Mouse (Mus musculus) granulocyte monocyte progenitor cell, adult 5-6 weeks (primary cell): Measurements from ENCODE around the gene Ptprk. TPM values are rescaled to one million over a fixed set of nuclear protein-coding genes. Genes with fewer than 3 reads are reported as not detected.
A peak's percentile ranks its signal among the peaks of the same experiment; 100 is the strongest.

ENCODE experiments used
- ATAC-seq: replicated peaks from 2 replicates; pipeline ENCODE4 v1.8.0; 2016; ENCODE audit warnings: mild to moderate bottlenecking, moderate TSS enrichment, inconsistent platforms; ENCODE audit not compliant: poor library complexity, severe bottlenecking
- total RNA-seq, 2 experiments: library from RNA; stranded (forward) in 1 of 2; stranded (reverse) in 1 of 2; fragments of 200-712, 200-1000 nt in 1 of 2; fragments of >200 nt in 1 of 2; fragmentation: Nextera tagmentation in 1 of 2; gene quantifications; 2 replicates each; pipeline ENCODE4 v1.2.3; 2014 to 2017

The Ptprk gene
- 0.45 TPM in 1 of 2 replicates, not detected in the other for total RNA-seq (2014; fragmentation: Nextera tagmentation)
- total RNA-seq (2017), result 0.04 and 1.1 TPM in 2 replicates

DNA sequence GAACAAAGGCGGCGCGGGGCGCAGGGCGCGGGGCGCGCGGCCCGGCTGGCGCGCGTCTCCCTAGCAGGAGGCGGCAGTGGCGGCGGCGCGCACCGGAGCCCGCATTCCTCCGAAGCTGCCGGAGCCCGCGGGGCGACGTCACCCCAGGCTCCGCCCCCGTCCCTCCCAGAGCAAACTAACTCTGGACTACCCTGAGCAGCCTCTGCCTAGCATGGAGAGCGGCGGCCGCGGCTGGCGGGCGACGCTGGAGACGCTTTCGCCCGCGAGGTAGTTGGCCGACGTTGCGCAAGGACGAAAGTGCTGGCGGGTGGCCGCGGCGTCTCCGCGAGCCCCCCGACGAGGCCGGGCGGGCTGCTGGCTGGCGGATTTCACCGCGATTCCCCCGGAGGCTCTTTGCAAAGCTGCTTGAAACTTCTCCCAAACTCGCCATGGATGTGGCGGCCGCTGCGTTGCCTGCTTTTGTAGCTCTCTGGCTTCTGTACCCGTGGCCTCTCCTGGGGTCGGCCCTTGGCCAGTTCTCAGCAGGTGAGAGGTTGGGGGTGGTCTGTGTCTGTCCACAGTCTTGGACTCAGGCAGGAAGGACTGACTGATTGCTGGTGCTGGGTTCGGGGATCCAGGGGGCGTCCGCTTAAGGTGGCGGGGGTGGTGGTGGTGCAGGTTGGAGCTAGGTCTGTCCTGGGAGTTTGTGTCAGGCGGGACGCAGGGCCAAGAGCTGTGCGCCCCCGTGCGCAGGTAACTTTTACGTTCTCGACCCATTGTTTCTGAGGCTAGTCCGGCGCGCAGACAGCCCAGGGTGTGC lies at the start of gene Ptprk:
Ptprk (plus strand) TSS at position 168 of the 799 bp plus-strand sequence.
- peak; percentile 91 for ATAC-seq

DNA sequence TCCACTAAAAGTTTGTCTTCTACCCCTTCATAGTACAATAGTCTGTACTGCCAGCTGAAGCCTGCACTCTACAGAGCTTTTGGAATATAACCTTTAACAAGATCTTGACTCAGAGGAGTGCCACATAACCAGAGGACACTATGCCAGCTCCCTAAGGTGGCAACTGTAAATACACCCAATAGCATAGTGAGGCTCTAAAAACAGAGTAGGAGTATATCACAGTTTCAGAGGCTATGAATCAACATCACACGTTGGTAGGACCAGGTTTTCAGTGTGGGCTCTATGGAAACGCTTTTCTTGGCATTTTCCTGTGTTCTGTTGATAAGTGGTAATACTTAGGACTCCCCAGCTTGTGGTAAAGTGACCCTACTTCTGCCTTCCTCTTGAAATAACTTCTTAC lies 46.8 kb upstream of the Ptprk start:
- no peak for ATAC-seq

DNA sequence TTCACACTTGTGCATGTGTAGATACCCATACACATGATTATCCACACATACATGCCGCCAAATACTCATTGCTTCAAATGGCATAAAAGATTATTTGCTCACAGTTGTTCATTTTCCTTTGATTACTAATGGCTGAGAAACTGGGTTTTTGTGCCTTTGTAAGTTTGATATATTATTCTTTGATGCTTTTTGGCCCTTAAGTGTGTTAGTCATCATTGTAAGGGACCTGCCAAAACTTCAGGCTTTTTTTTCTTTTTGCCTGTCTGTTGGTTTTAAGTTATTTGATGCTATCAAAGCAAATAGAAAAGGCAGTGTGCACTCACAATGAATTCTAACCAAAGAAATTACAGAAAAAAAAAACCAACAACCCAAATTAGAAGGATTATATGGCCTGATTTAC lies 38.2 kb upstream of the Ptprk start:
- no peak for ATAC-seq

DNA sequence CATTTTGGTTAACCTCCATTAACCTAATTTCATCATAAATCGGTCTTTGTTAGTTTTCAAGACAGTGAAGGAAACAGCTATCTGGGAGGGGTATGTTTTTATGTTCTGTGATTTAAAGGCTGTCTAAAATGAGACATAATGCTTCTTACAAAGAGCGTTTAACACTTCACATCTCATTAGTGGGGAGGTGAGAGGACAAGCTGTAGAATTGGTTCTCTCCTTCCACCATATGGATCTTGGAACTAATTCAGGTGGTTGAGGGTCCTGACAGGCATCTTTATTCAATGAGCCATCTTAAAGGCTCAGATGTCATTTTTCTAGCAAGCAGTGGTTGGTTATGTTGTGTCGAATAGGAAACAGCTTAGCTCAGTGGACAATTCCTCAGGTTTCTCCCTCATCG lies 19.9 kb upstream of the Ptprk start:
- no peak for ATAC-seq

DNA sequence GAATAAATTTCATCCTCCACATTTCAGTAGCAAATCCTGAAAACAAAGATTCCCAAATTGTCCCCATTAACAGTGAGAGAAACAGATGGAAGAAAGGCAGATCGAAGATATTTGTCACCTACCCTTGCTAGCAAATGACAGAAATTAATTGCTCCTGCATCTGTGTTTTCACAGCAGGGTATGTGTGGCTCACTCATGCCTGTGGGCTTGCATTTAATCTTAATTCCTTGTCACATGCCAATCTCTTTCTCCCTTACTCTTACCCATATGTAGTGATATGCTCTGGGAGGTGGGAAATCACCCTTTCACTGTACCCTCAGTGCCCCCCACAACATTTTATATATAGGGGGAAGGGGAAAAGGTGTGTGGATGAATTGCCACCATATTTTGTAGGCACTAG lies 15.4 kb upstream of the Ptprk start:
- no peak for ATAC-seq

DNA sequence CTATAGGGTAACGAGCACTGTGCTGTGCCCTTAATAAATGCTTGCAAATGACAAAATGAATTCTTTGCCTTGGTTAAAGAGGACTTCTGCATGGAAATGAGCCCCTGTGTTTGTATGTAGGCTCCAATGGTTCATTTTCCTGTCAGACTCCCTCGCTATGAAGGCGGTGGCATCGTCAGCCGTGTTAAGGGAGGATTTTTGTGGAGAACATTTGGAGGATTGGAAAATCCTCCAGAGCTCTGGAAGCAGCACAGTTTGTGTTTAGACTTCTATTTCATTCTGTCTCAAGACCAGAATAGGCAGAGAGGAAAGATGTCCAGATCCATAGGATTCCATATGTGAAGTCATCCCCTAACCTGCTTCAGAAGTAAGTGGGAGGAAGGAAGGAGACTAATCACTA lies 6.6 kb upstream of the Ptprk start:
- ATAC-seq, result no peak

DNA sequence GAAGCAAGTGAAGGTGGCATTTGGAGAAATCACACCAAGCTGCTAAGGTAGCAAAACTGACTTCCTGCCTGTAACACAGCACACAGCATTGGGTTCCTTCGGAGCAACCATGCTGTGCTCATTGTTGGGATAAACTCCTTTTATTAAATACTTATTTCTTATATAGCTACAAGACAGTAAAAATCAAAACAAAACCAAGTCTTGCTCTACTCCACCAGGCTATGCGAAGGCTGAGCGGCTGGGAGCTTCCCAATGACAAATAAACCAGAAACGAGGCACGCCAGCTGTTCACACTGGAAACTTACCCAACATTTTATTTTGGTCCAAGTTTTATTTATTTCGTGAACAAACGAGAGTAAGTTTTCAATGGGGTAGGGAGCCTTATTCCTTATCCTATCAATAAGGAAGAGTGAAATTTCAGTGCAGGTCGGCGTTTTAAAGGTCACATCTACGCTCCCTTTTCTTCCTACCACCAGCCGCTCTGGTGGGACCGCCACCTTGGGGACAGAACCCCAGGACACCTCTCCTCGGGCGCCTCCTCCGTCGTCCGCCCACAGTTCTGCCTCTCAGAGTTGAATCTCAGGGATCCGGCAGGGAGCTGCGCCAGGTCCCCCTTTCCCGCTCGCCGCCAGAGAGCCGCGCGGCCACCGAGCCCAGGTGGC lies 498 bp upstream of the Ptprk start:
- no peak for ATAC-seq

DNA sequence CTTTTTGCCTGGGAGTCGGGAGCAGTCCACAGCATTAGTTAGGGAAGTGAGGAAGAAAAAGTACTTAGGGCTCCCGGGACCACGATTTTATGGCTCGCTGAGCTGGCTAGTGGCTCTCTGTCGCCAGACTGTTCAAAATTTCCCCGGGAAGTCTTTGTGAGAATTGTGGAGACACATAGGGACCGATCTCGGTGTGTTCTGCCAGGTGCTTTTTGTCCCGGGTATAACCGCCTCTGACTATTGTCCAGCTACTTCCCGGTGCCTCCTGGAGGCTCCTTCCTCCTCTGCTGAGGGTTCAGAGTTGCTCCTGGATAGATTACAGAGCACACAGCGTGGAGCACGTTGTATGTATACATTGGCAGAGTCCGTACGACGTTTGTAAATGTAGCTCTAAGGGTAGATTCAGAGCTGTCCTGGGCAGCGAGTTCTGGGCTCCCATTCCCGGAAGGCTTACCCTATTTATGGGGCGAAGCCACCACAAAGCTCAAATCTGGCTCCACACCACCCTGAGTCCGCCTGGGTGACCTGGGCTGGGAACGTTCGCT lies 943 bp downstream of the Ptprk start:
- ATAC-seq, result peak; percentile 8; the same call in 1 of the 2 replicates

DNA sequence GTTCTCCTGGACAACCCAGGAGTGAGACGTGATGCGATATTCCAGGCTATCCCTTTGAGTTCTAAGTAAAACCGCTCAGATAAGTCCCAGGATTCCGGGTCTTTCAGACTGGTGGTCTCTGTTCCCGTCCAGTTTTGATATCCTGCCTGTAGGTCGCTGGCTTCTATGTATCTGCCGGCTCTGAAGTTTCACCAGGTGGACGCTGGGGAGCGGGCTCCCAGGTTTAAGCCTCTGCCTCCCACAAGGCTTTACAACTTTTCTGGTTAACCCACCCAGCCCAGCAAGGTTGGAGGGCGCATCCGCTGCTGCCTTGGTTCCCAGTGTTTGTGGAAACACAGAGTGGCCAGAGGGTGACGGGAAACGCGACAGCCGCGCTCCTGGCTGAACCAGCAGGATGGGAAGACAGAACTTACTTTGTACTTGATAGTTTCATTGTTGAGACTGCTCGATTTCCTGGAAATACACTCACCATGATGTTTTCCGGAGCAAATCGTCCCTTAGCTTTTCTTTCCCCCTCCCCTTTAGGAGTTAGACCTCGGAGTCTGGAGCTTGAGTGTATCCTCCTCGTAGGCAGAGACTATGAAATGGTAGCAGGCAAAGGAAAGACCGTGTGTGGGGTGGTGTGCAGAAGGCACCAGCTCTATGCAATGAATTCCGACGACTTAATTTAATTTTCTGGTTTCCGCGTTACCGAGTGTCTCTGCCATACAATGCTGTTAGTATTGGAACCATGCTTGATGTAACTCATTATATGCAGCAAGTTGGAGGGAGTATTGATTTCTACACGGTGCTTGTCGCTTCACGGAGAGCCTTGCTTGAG lies 1.6 kb downstream of the Ptprk start:
- ATAC-seq, result peak; percentile 12; the same call in 1 of the 2 replicates

DNA sequence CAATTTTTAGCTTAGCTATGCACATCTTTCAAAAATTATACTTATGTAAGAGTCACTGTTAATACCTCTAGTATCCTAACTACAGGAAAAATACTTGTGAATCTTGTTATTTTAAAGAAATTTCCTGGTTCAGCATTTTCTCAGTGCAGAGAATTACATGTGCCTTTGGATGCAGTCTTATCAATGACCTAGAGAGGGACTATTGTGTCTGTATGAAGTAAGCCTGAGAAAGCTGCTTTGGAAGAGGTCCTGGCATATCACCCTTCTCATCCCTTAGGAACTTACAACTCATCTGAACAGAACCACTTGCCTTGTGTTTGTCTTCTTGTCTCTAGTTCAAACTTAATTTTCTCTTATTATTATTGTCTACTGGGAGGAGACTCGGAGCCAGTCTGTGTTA lies 3.6 kb downstream of the Ptprk start:
- no peak for ATAC-seq

DNA sequence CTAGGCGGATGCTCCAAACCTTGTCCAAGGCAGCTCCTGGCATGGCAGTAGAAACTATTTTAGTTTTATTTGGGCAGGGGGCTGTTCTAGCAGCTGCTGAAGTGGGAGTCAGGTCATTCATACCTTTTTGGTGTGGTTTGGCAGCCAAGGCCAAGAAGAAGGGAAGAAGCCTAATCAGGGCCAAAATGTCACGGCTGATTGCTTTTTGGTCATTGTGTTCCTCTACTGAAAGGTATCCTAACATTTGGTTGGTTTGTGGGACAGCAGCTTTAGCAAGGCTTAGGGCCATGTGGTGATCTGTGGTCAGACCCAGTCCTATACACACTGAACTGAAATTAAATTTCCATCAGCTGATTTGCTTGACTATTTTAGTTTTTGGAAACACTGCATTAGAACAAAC lies 6.6 kb downstream of the Ptprk start:
- no peak for ATAC-seq

DNA sequence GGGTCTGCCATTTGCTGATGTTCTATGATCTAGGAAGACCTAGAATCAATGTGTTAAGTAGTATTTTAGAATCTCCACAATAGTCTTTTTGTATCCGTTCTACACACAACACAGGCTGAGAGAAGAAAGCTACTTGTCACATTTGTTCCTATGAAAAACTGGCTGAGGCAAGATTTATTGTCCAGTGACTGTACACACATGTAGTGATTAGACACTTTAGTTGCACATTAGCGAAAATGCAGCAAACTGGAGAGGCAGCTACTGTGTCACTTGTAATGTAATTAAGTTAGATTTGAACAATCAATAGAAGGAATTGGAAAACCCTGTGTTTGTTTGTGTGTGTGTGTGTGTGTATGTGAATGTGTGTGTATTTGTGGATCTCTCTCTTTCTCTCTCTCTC lies 8.6 kb downstream of the Ptprk start:
- no peak for ATAC-seq

DNA sequence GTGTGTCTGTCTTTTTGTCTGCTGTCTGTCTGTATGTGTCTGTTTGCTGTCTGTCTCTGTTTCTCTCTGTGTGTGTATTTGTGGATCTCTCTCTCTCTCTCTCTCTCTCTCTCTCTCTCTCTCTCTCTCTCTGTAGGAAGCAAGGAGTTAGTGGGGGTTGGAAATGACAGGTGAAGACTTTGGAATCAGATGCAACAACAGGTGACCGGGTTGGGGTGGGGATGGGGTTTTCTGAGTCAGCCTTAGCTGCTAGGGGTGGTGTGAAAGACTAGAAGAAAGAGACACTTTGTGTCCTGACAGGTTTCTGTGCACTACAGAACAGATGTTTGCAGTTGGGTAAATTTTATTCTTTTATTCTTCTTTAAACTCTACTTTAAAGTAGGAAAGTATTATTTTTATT lies 9.0 kb downstream of the Ptprk start:
- ATAC-seq, result no peak

DNA sequence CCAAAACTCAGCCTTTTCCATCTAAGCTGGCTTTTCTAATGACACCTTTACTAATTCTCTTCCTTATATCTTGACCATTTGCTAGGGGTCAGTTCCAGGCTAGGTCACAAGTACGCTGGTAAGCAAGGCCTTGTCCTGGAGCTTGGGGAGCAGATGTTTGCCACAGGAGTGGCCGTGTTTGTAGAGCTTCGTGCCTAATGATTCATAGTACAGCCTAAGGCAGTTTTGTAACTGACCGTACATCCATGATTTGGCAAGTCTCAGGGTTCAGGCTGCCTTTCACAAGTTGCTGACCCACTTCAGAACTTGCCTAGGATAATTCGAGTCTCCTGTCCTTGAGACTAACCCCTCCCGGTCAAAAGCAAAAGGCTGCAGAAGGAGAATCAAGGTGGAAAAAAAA lies 12.7 kb downstream of the Ptprk start:
- ATAC-seq, result no peak

DNA sequence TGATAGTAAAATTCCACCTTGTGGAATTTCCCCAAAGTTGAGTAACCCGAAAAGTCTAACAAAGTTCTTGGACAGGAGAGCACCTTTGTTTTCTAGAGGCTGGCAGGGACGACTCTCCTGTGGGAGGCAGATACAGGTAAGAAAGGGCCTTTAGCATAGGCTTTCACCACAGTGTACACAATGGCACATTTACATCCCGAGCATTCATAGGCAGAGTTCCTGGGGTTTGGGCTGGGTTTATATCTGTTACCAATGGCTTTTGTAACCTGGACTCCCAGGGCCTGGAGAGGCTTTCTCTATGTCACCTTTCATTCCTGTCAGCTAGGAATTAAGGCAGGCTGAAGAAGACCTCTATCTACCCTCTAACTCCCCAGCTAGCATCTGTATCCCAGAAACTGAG lies 13.1 kb downstream of the Ptprk start:
- no peak for ATAC-seq

DNA sequence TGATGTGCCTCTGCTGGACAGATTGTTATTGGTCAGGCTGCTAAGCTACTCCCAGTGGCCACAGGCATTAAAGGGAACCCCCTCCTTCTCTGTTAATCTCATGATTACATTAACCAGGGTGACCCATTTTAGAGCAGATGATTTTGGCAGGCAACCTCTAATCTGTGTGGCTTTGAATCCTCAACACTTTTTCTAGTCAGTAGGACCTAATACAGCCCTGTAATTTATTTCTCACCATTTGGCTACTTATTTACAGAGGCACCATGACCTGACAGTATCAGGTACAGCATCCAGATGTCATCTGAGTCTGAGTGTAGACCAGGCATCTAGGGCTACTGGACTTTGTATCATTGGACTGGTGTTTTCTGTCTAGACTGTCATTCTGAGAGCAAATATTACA lies 21.4 kb downstream of the Ptprk start:
- no peak for ATAC-seq

DNA sequence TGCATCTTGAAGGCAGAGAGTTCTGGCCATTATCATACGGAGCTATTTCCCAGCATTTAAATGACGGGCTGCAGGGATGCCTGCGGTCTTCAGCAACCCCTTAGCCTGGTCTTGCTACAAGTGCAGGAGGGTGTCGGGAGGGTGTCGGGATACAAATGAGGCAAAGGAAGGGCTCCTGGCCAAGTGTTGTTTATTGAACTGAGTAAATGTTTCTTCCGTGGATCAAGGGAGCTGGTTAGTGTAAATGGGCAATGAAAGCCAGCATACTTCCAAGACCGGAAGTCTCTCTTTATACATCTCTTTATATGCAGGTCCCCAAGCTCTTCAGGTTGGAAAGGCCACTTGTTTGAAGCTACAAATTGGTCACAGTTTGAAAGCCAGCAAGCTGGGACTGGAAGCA lies 23.0 kb downstream of the Ptprk start:
- no peak for ATAC-seq

DNA sequence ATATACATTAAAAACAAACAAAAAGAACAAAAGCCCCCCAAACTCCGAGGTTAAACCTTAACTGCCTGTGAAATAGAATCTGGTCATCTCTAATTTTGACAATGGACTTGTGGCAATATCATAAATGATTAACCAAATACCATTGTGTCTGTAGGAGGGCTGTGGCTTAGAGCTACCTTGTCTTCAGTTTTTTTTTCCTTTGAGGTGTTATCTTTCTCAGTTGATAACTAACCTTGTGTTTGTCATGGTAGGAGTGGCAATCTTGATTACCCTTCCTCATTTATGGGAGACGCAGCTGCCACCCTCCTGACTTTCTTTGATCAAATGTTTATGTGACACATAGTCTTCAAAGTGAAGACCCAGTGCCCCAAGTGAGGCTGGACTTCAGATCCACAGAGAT lies 24.3 kb downstream of the Ptprk start:
- ATAC-seq, result no peak

DNA sequence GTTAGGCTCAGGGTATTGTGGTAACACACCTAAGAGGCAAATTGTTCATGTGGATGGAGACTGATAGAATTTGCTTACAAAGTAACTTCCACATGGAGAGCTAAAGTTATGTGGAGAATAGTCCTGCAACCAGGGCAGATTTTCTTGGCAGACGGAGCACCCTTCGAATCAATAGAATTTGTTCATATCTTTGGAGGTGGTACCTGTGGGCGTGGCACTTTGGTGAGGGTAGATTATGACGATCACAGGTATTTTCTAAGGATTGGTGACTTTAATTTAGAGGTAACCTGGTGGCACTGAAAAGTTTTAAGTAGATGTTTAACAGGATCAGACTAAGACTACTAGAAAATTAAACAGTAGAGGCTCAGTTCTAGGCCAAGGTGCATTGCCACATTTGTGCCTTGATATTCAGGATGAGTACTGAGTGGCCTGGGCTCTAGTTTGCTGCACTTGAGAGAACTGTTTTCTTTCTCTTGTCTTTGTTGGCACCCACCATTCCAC lies 28.8 kb downstream of the Ptprk start:
- no peak for ATAC-seq

DNA sequence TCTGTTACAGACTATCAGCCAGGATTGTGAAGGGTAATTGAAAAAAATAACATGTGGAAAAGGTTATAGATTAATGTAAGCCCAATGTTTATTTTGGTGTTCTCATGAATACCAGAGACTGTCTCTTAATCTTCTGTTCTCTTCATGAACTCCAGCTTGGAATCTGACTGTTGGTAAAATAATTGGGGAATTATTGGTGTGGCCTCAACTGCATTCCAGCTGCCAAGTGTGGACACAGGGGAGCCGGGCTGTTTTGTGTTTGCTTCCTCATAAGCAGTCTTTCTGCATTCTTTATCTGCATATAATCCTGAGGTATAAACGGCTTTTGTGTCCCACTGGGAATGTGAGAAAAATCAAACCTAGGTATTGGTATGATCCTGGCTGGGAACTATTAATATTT lies 29.3 kb downstream of the Ptprk start:
- ATAC-seq, result no peak

DNA sequence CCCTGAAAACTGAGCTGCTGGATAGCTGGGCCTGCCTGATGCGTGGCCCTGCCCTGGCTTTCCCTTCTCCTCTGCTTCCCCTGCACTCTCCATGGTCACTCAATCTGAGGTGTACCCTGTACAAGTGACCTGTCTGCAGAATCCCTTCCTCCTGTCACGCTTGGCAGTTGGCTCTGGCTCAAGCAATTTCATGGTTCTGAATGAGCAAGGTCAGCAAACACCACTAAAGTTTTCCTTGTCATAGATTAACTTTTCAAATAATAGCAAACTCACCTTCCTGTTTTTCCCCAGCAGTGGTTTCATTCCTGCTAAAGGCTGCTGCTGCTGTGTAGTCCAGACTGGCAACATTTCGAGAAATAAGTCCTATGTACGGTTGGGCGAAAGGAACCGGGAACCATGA lies 30.6 kb downstream of the Ptprk start:
- ATAC-seq, result no peak
